Mouse (Mus musculus) lung, embryonic 14.5 days (tissue): ENCODE data around the gene Casp2. TPM values are rescaled to one million over a fixed set of nuclear protein-coding genes. Genes with fewer than 3 reads are reported as not detected.

Experiments
- ATAC-seq: fragments of 200-750 bp; cut with Nextera tagmentation; 2 replicates; pipeline ENCODE4 v1.8.0; 2017; ENCODE audit warnings: mild to moderate bottlenecking, moderate TSS enrichment, moderate library complexity; ENCODE audit not compliant: insufficient read depth
- DNase-seq: peaks from one replicate; pipeline ENCODE4 v3.0.0-alpha.2; 2015
- H3K27ac ChIP-seq: fragments of 300-500 bp; sonication (generic); 2 replicates; pipeline ENCODE4 v1.5.1; 2014; ENCODE audit warnings: low read depth, mild to moderate bottlenecking, moderate library complexity
- H3K27me3 ChIP-seq: fragments of 300-500 bp; sonication (generic); 2 replicates; pipeline ENCODE4 v1.6.1; 2014; ENCODE audit warnings: low read length, control low read depth; ENCODE audit not compliant: insufficient read depth
- H3K36me3 ChIP-seq: fragments of 300-500 bp; sonication (generic); 2 replicates; pipeline ENCODE4 v1.6.1; 2014; ENCODE audit warnings: control low read depth; ENCODE audit not compliant: insufficient read depth
- H3K4me1 ChIP-seq: fragments of 300-500 bp; sonication (generic); 2 replicates; pipeline ENCODE4 v1.6.1; 2014; ENCODE audit warnings: antibody characterized with exemption, control low read depth; ENCODE audit not compliant: insufficient read depth
- H3K4me2 ChIP-seq: fragments of 300-500 bp; sonication (generic); 2 replicates; pipeline ENCODE4 v1.6.1; 2014; ENCODE audit warnings: mild to moderate bottlenecking
- H3K4me3 ChIP-seq: fragments of 300-500 bp; sonication (generic); 2 replicates; pipeline ENCODE4 v1.5.1; 2014; ENCODE audit warnings: low read depth, low read length
- H3K9ac ChIP-seq: fragments of 300-500 bp; sonication (generic); 2 replicates; pipeline ENCODE4 v1.6.1; 2014
- H3K9me3 ChIP-seq: fragments of 300-500 bp; sonication (generic); 2 replicates; pipeline ENCODE4 v1.6.1; 2016; ENCODE audit warnings: low read depth, low read length, control low read depth
- CTCF ChIP-seq: IDR thresholded peaks from 2 replicates; pipeline ENCODE4 v1.5.1; 2016; ENCODE audit warnings: antibody characterized with exemption, low read depth
- WGBS: fragments of 180-500 bp; shearing (Covaris S2); extraction: QIAGEN DNeasy Blood & Tissue Kit; methylation state at CpG from one replicate; pipeline ENCODE4 v1.1.7; 2014; 5-methylcytosine and 5-hydroxymethylcytosine counted together
- polyA plus RNA-seq: library from polyadenylated mRNA; unstranded; fragments of >200 nt; fragmentation: Nextera tagmentation; extraction: Ambion mirVana; gene quantifications from 2 replicates; pipeline ENCODE4 v1.2.1, GENCODE M21; 2014

The Casp2 gene
- polyA plus RNA-seq = 71.1 and 75.1 TPM in 2 replicates

DNA sequence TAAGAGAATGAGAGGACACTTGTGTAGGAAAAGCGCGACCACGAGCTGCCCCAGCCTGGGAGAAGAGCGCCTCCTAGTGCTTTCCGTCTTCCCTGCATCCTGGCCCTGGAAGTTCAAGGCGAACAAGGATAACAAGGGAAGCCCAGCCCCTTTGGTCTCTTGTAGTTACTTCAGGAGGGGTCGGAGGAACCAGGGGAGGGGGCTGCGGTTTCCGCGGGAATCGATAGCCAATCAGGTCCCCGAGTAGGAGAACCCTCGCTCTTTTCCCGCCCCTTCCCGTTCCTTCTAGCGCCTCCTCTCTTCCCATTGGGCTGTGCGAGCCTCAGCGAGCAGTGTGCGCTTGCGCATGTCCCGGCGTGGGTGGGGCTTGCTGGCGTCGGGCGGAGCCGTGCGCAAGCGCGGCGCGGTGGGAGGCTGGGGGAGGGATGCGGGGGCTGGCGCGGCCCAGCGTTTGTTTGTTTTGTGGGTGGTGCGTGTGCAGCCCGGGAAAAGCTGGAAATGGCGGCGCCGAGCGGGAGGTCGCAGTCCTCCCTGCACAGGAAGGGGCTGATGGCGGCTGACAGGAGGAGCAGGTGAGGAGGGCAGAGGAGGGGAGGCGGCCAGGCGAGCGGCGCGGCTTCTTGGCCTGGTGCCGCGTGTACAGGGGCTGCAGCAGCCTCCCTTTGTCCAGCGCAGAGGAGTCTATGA is at the start of gene Casp2:
Gene Casp2, plus strand, starts transcription at position 360 of the 687 bp plus-strand sequence.
- Histone ChIP-seq H3K4me2 (peak within 1 kb of the TSS; percentile 90), H3K27me3 (no peaks in the 10 kb centered on the region), H3K9me3 (no peaks in the 10 kb centered on the region), H3K4me3 (peak within 1 kb of the TSS; percentile 84), H3K36me3 (peaks cover 26% of the 10 kb centered on the region), H3K27ac (peak within 1 kb of the TSS; percentile 92), H3K9ac (peak within 1 kb of the TSS; percentile 92), H3K4me1 (no peaks in the 10 kb centered on the region)
- ATAC-seq (peak; percentile 99), DNase-seq (peak; percentile 100)
- peak; percentile 95 for TF ChIP-seq CTCF
- 0% methylated on average over 47 of the region's 51 CpGs for whole genome bisulfite sequencing

DNA sequence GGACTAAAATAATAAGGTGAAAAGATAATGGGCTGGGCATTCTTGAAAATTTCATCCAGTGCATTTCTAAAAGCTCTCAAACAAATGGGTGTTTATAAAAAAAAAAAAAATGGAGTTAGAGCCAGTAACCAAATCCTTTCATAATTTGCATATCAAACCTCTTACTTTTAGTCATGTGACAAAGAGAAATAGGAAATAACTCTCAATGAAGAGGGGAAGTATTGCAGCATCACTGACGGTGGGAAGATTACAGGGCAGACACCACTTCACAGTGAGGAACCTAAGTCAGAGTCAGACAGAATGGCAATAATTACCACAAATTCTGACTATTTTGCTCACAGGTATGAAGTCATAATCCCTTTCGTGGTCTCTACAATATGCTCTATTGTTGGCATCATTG is 49.8 kb upstream of the Casp2 start, which contains the start of gene Tas2r144:
Gene Tas2r144, plus strand, starts transcription at position 301 of the 400 bp plus-strand sequence.
- ATAC-seq = no peak
- no peak for TF ChIP-seq CTCF
- Histone ChIP-seq H3K4me3 (no peak within 1 kb of the TSS), H3K9ac (no peak within 1 kb of the TSS), H3K36me3 (no peaks in the 10 kb centered on the region), H3K4me2 (no peak within 1 kb of the TSS), H3K27ac (no peak within 1 kb of the TSS), H3K9me3 (no peaks in the 10 kb centered on the region), H3K27me3 (no peaks in the 10 kb centered on the region), H3K4me1 (no peaks in the 10 kb centered on the region)
- DNase-seq = no peak
- WGBS = 81% methylated on average over 2 of the region's 2 CpGs

DNA sequence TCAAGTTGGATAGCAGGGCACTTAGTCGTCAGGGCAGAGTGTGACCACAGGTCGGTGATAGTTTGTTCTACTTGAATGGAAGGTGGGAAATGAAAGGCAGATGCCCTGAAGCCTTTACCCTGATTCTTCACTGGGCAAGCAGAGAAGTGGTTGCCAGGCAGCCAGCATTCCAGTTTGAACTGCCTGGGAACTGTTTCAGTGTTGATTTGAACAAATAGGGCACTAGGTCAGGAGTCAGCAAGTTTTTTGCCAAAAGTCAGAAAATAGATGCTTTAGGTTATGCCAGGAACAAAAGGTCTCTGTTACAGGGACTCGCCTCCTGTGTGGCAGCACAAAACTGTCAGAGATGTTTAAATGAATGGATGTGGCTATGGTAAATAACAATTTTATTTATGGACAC is 42.5 kb upstream of the Casp2 start:
- Histone ChIP-seq H3K9ac (no peak overlapping the region), H3K4me3 (no peak overlapping the region), H3K4me1 (no peaks in the 10 kb centered on the region), H3K9me3 (no peaks in the 10 kb centered on the region), H3K4me2 (no peak overlapping the region), H3K27me3 (no peaks in the 10 kb centered on the region), H3K36me3 (no peaks in the 10 kb centered on the region), H3K27ac (no peak overlapping the region)
- no peak for TF ChIP-seq CTCF
- no peak for DNase-seq
- 59% methylated on average over 3 of the region's 3 CpGs for WGBS
- ATAC-seq = no peak

DNA sequence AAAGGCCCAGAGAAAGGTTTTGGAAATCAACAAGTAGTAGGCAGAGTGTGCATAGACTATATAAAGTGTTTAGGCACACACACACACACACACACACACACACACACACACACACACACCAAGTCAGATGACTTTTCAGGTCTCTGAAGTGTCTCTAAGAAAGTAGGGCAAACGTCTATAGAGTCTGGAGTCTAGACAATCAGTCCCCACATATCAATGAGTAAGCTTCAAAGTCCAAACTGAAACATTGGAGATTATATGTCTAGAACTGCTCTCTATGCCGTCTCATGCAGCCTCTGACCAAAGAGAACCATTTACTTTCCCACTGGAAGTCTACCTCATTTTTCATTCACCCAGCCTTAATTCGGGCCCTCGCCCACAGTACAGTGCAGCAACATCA is 39.7 kb upstream of the Casp2 start:
- no peaks in the 10 kb centered on the region for H3K9me3 ChIP-seq
- ATAC-seq = no peak
- WGBS = 60% methylated on average over 4 of the region's 4 CpGs
- H3K4me2 ChIP-seq = no peak overlapping the region
- no peaks in the 10 kb centered on the region for H3K27me3 ChIP-seq
- no peak overlapping the region for H3K27ac ChIP-seq
- no peak overlapping the region for H3K9ac ChIP-seq
- H3K4me1 ChIP-seq = no peaks in the 10 kb centered on the region
- DNase-seq = no peak
- no peaks in the 10 kb centered on the region for H3K36me3 ChIP-seq
- TF ChIP-seq CTCF = no peak
- no peak overlapping the region for H3K4me3 ChIP-seq

DNA sequence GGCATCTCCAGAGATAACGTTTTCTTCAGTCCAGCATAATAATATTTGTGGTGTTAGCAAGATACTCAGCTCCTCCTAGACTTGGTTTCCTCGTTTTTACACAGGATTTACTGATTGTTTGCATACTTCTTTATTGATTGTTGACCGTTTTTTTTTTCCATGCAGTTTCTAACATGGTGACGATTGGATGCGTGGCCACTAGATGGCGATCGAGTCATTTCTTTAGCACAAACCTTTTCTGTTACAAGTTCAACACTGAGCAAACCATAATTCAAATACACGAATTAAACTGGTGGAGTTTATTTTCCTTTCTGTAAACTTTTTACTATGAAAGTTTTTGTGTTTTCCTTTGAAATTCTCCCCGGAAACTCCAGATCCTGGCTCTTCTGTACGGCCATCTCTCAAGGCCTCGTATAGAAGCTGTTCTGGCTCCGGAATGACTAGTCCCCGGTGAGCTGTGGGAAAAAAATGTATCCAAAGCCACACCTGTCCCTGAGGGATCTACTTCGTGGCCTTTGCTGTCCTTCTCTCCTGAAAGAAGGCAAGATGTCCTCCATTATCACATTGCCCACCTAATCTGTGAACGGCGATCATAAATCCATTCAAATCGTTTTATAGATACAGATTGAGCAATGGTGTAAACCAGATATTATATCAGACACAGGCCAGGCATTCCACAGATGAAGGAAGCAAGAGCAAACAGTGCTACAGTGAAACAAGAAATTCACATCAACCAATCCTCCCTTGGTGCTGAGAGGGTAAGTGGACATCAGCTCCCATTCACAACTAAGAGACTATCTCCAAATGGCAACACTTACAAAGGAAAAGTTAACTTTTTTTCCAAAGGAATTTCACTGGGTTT is 37.3 kb upstream of the Casp2 start:
- ATAC-seq = no peak
- H3K9ac ChIP-seq = no peak overlapping the region

DNA sequence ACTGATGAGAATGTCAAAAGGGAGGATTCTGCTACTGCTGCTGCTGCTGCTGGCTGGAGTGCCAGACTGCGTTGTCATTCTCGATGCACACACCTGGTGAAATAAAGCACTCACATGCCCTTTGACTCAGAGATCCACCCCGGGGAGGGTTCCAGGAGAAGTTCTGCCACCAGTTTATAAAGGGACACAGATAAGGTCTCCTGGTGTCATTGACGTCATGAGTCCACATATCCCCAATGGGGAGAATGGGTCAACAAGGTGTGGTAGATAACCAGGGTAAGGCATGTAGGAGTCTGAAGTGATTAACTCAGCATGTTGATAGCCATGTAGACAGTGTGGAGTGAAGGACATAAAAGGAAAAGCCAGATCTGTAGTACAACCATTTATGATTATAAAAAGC is 35.2 kb upstream of the Casp2 start:
- Histone ChIP-seq H3K27me3 (no peaks in the 10 kb centered on the region), H3K36me3 (no peaks in the 10 kb centered on the region), H3K9ac (no peak overlapping the region), H3K4me3 (no peak overlapping the region), H3K9me3 (no peaks in the 10 kb centered on the region), H3K27ac (no peak overlapping the region), H3K4me1 (no peaks in the 10 kb centered on the region), H3K4me2 (no peak overlapping the region)
- ATAC-seq (no peak), DNase-seq (no peak)
- 54% methylated on average over 4 of the region's 4 CpGs for WGBS
- no peak for TF ChIP-seq CTCF

More for the DNA sequence above, 37.3 kb upstream of the Casp2 start:
- Histone ChIP-seq H3K27ac (no peak overlapping the region), H3K27me3 (no peaks in the 10 kb centered on the region), H3K36me3 (no peaks in the 10 kb centered on the region), H3K4me2 (no peak overlapping the region), H3K9me3 (no peaks in the 10 kb centered on the region), H3K4me3 (no peak overlapping the region), H3K4me1 (no peaks in the 10 kb centered on the region)
- peak; percentile 93 for DNase-seq
- 28% methylated on average over 17 of the region's 17 CpGs for WGBS
- TF ChIP-seq CTCF = peak; percentile 83

DNA sequence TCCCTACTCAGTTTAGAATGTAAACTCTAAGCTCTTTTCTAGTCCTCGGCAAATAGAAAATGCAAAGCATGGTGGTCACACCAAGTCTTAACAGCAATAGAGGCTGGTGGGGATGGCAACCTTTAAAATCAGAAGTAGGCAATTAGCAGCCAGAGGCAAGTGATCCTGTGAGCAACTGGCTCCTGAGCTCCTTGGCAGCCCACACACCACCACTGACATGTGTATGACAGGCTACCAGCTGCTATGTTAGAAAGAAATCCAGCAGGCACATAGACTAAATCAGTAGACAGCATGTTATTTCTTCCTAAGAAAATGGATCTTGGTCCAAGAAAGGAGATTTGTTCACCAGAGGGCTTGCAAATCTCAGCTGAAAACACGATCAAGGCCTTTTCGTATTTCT is 33.6 kb upstream of the Casp2 start:
- no peaks in the 10 kb centered on the region for H3K4me1 ChIP-seq
- H3K27me3 ChIP-seq = no peaks in the 10 kb centered on the region
- no peaks in the 10 kb centered on the region for H3K9me3 ChIP-seq
- no peak overlapping the region for H3K9ac ChIP-seq
- H3K4me3 ChIP-seq = no peak overlapping the region
- H3K27ac ChIP-seq = no peak overlapping the region
- H3K4me2 ChIP-seq = no peak overlapping the region
- TF ChIP-seq CTCF = no peak
- no peak for DNase-seq
- H3K36me3 ChIP-seq = no peaks in the 10 kb centered on the region
- WGBS = 85% methylated on average over 3 of the region's 3 CpGs
- no peak for ATAC-seq
